Mouse (Mus musculus) heart, embryonic 15.5 days (tissue): ENCODE data around the gene Rnf40. TPM values are rescaled to one million over a fixed set of nuclear protein-coding genes. Genes with fewer than 3 reads are reported as not detected.
"Not testable (repeated sequence)": the region's sequence is repeated elsewhere in the genome, so short reads cannot be mapped to it uniquely, and the experiment has no call there.

Source experiments
- ATAC-seq: fragments of 200-750 bp; cut with Nextera tagmentation; replicated peaks from 2 replicates; pipeline ENCODE4 v1.8.0; 2017; ENCODE audit warnings: low read depth, moderate TSS enrichment; ENCODE audit not compliant: insufficient number of reproducible peaks, insufficient read depth, low FRiP score
- H3K27ac ChIP-seq: fragments of 300-500 bp; sonication (generic); 2 replicates; pipeline ENCODE4 v1.5.1; 2015; ENCODE audit warnings: mild to moderate bottlenecking, inconsistent platforms
- H3K27me3 ChIP-seq: fragments of 300-500 bp; sonication (generic); 2 replicates; pipeline ENCODE4 v1.6.1; 2015; ENCODE audit warnings: inconsistent platforms
- H3K36me3 ChIP-seq: fragments of 300-500 bp; sonication (generic); 2 replicates; pipeline ENCODE4 v1.6.1; 2015; ENCODE audit warnings: mild to moderate bottlenecking, inconsistent platforms
- H3K4me1 ChIP-seq: fragments of 300-500 bp; sonication (generic); replicated peaks from 2 replicates; pipeline ENCODE4 v1.6.1; 2015; ENCODE audit warnings: inconsistent platforms
- H3K4me2 ChIP-seq: fragments of 300-500 bp; sonication (generic); 2 replicates; pipeline ENCODE4 v1.6.1; 2015; ENCODE audit warnings: inconsistent platforms, mild to moderate bottlenecking, moderate library complexity
- H3K4me3 ChIP-seq: fragments of 300-500 bp; sonication (generic); 2 replicates; pipeline ENCODE4 v1.5.1; 2015; ENCODE audit warnings: mild to moderate bottlenecking, inconsistent platforms
- H3K9ac ChIP-seq: fragments of 300-500 bp; sonication (generic); 2 replicates; pipeline ENCODE4 v1.6.1; 2015; ENCODE audit warnings: mild to moderate bottlenecking, inconsistent platforms
- H3K9me3 ChIP-seq: fragments of 300-500 bp; sonication (generic); replicated peaks from 2 replicates; pipeline ENCODE4 v1.6.1; 2016; ENCODE audit warnings: inconsistent platforms
- WGBS: fragments of 180-500 bp; shearing (Covaris S2); methylation state at CpG from one replicate; pipeline ENCODE4 v1.1.7; 2015; ENCODE audit warnings: mixed read lengths; 5-methylcytosine and 5-hydroxymethylcytosine counted together
- polyA plus RNA-seq: library from polyadenylated mRNA; unstranded; fragments of >200 nt; fragmentation: Nextera tagmentation; extraction: Ambion mirVana; gene quantifications from 2 replicates; pipeline ENCODE4 v1.2.1, GENCODE M21; 2015

The Rnf40 gene
- polyA plus RNA-seq, 1 experiment from 2014 or later, result 27.9 TPM

GRCm38 (mm10) chr7:127618402-127618801, 29.8 kb downstream of the Rnf40 start:
- H3K4me2 ChIP-seq, H3K27me3 ChIP-seq, ATAC-seq, H3K9ac ChIP-seq, H3K4me3 ChIP-seq, H3K36me3 ChIP-seq, H3K9me3 ChIP-seq, H3K27ac ChIP-seq: not testable (repeated sequence)
- 88% methylated on average over 7 of the region's 8 CpGs for WGBS
- peaks cover 17% of the 10 kb centered on the region for H3K4me1 ChIP-seq

- 97% methylated on average over 7 of the region's 7 CpGs for WGBS
- Histone ChIP-seq H3K4me1 (no peaks in the 10 kb centered on the region), H3K4me3 (no peak overlapping the region), H3K4me2 (no peak overlapping the region), H3K9me3 (no peaks in the 10 kb centered on the region), H3K27me3 (no peaks in the 10 kb centered on the region), H3K9ac (no peak overlapping the region), H3K27ac (no peak overlapping the region), H3K36me3 (no peaks in the 10 kb centered on the region)
- no peak for ATAC-seq
These were observed 37.5 kb downstream of the Rnf40 start for GRCm38 (mm10) chr7:127626039-127626438.

GRCm38 (mm10) chr7:127626471-127626870, 37.9 kb downstream of the Rnf40 start:
- Histone ChIP-seq H3K9ac (no peak overlapping the region), H3K27ac (no peak overlapping the region), H3K4me2 (no peak overlapping the region), H3K27me3 (no peaks in the 10 kb centered on the region), H3K9me3 (no peaks in the 10 kb centered on the region), H3K4me1 (no peaks in the 10 kb centered on the region), H3K4me3 (no peak overlapping the region), H3K36me3 (no peaks in the 10 kb centered on the region)
- WGBS, result 82% methylated on average over 4 of the region's 4 CpGs
- no peak for ATAC-seq

DNA sequence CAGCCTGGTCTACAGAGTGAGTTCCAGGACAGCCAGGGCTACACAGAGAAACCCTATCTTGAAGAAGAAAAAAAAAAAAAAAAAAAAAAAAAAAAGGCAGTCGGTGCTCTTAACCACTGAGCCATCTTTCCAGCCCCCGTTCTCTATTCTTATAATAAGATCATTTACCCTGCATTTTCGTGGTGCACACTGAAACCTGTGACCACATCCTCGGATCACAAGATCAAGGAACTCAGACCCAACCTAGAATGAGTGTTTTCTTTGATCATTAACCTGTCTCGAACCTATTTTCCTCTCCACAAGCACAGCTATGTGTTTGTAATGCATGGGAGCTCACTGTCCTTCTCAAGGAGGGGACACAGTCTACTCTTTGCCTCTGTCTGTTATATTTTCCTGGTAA, 40.1 kb downstream of the Rnf40 start:
- Histone ChIP-seq H3K9me3 (no peaks in the 10 kb centered on the region), H3K27ac (no peak overlapping the region), H3K27me3 (no peaks in the 10 kb centered on the region), H3K36me3 (no peaks in the 10 kb centered on the region), H3K4me2 (no peak overlapping the region), H3K9ac (no peak overlapping the region), H3K4me1 (no peaks in the 10 kb centered on the region), H3K4me3 (no peak overlapping the region)
- no peak for ATAC-seq
- 69% methylated on average over 5 of the region's 5 CpGs for WGBS

DNA sequence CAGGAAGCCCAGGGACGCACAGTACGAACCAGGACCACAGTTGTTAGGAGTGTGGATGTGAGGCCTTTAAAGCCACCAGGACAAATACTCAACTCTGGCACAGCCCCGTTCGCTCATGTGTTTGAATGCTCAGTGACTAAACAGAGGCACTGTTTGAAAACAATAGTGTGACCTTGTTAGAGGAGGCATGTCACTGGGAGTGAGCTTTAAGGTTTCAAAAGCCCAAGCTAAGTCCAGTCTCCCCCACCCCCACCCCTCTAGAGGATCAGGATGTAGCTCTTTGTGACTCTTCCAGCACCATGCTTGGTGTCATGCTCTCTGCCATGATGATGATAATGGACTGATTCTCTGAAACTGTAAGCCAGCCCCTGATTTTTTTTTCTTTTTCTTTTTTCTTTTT, 42.8 kb downstream of the Rnf40 start:
- Histone ChIP-seq H3K9me3 (no peaks in the 10 kb centered on the region), H3K4me1 (no peaks in the 10 kb centered on the region), H3K4me2 (no peak overlapping the region), H3K27me3 (no peaks in the 10 kb centered on the region), H3K27ac (no peak overlapping the region), H3K4me3 (no peak overlapping the region), H3K36me3 (no peaks in the 10 kb centered on the region), H3K9ac (no peak overlapping the region)
- WGBS, result 82% methylated on average over 4 of the region's 4 CpGs
- no peak for ATAC-seq

GRCm38 (mm10) chr7:127636963-127637362, 48.4 kb downstream of the Rnf40 start:
- Histone ChIP-seq H3K9ac (peak overlapping the region; percentile 67), H3K4me3 (peak overlapping the region; percentile 64), H3K27me3 (no peaks in the 10 kb centered on the region), H3K27ac (no peak overlapping the region), H3K4me1 (peaks cover 9% of the 10 kb centered on the region), H3K36me3 (no peaks in the 10 kb centered on the region), H3K9me3 (no peaks in the 10 kb centered on the region), H3K4me2 (peak overlapping the region; percentile 79)
- peak; percentile 72 for ATAC-seq
- under 1% methylated on average over 27 of the region's 27 CpGs for WGBS

DNA sequence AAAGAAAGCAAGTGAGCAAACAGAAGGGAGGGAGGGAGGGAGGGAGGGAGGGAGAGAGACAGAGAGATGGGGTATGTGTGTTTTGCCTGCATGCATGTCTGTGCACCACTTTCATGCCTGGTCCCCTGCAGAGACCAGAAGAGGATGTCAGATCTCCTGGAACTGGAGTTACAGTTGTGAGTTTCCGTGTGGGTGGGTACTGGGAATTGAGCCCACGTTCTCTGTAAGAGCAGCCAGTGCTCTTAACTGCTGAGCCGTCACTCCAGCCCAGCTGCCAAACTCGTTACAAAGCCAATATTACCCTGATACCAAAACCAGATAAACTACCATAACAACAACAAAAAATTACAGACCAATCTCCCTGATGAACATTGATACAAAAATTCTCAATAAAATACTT, 52.7 kb downstream of the Rnf40 start:
- Histone ChIP-seq H3K9ac (no peak overlapping the region), H3K27ac (no peak overlapping the region), H3K9me3 (no peaks in the 10 kb centered on the region), H3K4me2 (no peak overlapping the region), H3K27me3 (no peaks in the 10 kb centered on the region), H3K4me1 (peaks cover 9% of the 10 kb centered on the region), H3K4me3 (no peak overlapping the region), H3K36me3 (no peaks in the 10 kb centered on the region)
- no peak for ATAC-seq
- WGBS, result 28% methylated on average over 4 of the region's 4 CpGs

GRCm38 (mm10) chr7:127642254-127642653, 53.7 kb downstream of the Rnf40 start:
- 60% methylated on average over 4 of the region's 4 CpGs for WGBS
- Histone ChIP-seq H3K9me3 (no peaks in the 10 kb centered on the region), H3K4me2 (no peak overlapping the region), H3K4me1 (peaks cover 4% of the 10 kb centered on the region), H3K27ac (no peak overlapping the region), H3K27me3 (no peaks in the 10 kb centered on the region), H3K36me3 (no peaks in the 10 kb centered on the region), H3K4me3 (no peak overlapping the region), H3K9ac (no peak overlapping the region)
- ATAC-seq, result no peak

- no peak for ATAC-seq
- no peaks in the 10 kb centered on the region for H3K27me3 ChIP-seq
- 83% methylated on average over 4 of the region's 4 CpGs for WGBS
- H3K9me3 ChIP-seq, result no peaks in the 10 kb centered on the region
- H3K4me2 ChIP-seq, result no peak overlapping the region
- no peak overlapping the region for H3K27ac ChIP-seq
- no peaks in the 10 kb centered on the region for H3K4me1 ChIP-seq
- no peaks in the 10 kb centered on the region for H3K36me3 ChIP-seq
- H3K9ac ChIP-seq, result no peak overlapping the region
- no peak overlapping the region for H3K4me3 ChIP-seq
These were observed 57.8 kb downstream of the Rnf40 start for GRCm38 (mm10) chr7:127646363-127646762.

DNA sequence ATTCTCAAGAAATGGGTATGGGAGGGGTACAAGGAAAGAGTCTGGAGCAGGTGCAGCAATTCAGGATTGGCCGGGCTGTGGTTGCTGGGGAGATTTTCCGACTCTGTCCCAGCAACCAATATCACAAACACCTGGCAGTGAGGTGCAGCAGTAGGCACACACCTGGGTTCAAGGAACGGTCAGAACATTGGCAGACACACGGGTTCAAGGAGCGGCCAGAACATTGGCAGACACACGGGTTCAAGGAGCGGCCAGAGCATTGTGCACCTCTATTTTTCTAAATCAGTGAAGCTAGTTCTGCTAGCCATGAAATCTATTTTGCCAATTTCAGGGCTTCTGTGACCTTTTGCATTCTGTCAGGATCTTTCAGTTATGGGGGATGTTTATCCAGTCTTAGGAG, 59.0 kb downstream of the Rnf40 start:
- not testable (repeated sequence) for H3K4me1 ChIP-seq, H3K9me3 ChIP-seq, H3K36me3 ChIP-seq, H3K9ac ChIP-seq, H3K27me3 ChIP-seq, H3K4me2 ChIP-seq, ATAC-seq, H3K4me3 ChIP-seq, H3K27ac ChIP-seq
- 90% methylated on average over 7 of the region's 7 CpGs for WGBS

GRCm38 (mm10) chr7:127648516-127649201, 60.1 kb downstream of the Rnf40 start:
- Histone ChIP-seq H3K4me2 (no peak overlapping the region), H3K4me1 (peaks cover 8% of the 10 kb centered on the region; the same call in 1 of the 2 replicates), H3K4me3 (no peak overlapping the region), H3K27ac (no peak overlapping the region), H3K9ac (no peak overlapping the region), H3K9me3 (no peaks in the 10 kb centered on the region), H3K27me3 (no peaks in the 10 kb centered on the region), H3K36me3 (no peaks in the 10 kb centered on the region)
- 70% methylated on average over 4 of the region's 4 CpGs for WGBS
- no peak for ATAC-seq

DNA sequence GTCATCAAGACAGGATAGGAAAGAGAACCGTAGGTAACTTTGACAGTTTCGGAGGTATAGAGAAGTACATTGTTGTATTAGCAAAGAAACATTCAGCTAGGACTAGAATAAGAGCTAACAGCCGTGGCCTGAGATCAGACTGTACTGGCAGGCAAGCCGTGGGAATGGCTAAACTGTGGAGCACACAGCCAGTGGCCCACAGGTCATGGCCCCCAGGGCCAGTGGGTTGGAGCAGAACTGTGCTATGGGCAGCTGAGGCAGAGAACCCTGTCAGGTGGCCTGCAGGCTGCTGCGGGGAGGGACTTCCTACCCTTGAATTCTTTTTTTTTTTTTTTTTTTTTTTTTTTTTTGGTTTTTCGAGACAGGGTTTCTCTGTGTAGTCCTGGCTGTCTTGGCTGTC, 60.6 kb downstream of the Rnf40 start:
- no peak for ATAC-seq
- H3K4me3 ChIP-seq, result no peak overlapping the region
- no peaks in the 10 kb centered on the region for H3K27me3 ChIP-seq
- peaks cover 8% of the 10 kb centered on the region; the same call in 1 of the 2 replicates for H3K4me1 ChIP-seq
- H3K9me3 ChIP-seq, result no peaks in the 10 kb centered on the region
- H3K9ac ChIP-seq, result no peak overlapping the region
- H3K36me3 ChIP-seq, result no peaks in the 10 kb centered on the region
- no peak overlapping the region for H3K27ac ChIP-seq
- H3K4me2 ChIP-seq, result no peak overlapping the region
- WGBS, result 68% methylated on average over 6 of the region's 6 CpGs
